Mouse (Mus musculus) urinary bladder, postnatal 25 days (tissue): ENCODE measurements around the gene Mipol1.

ENCODE experiments used
- DNase-seq: peaks from one replicate; pipeline ENCODE4 v3.0.0; 2022; ENCODE audit warnings: low spot score

The Mipol1 gene

GRCm38 (mm10) chr12:57243671-57244495 lies 13.7 kb downstream of the Mipol1 start:
- no peak for DNase-seq

- no peak for DNase-seq
These were observed 28.3 kb downstream of the Mipol1 start for GRCm38 (mm10) chr12:57258572-57258971.

GRCm38 (mm10) chr12:57275456-57275855 lies 45.2 kb downstream of the Mipol1 start:
- DNase-seq = no peak

- no peak for DNase-seq
These were observed 51.2 kb downstream of the Mipol1 start for GRCm38 (mm10) chr12:57281155-57282114.

- no peak for DNase-seq
These were observed 55.3 kb downstream of the Mipol1 start for GRCm38 (mm10) chr12:57285303-57286059.

- no peak for DNase-seq
These were observed 77.1 kb downstream of the Mipol1 start for GRCm38 (mm10) chr12:57307337-57307736.

GRCm38 (mm10) chr12:57307748-57308147 lies 77.5 kb downstream of the Mipol1 start:
- DNase-seq = no peak

- no peak for DNase-seq
These were observed 108.8 kb downstream of the Mipol1 start for GRCm38 (mm10) chr12:57339053-57339452.

- no peak for DNase-seq
These were observed 109.9 kb downstream of the Mipol1 start for GRCm38 (mm10) chr12:57340111-57340510.

- no peak for DNase-seq
These were observed 132.5 kb downstream of the Mipol1 start for GRCm38 (mm10) chr12:57362732-57363131.

GRCm38 (mm10) chr12:57364027-57364426 lies 133.8 kb downstream of the Mipol1 start:
- no peak for DNase-seq

GRCm38 (mm10) chr12:57371790-57372547 lies 141.7 kb downstream of the Mipol1 start:
- no peak for DNase-seq

GRCm38 (mm10) chr12:57382797-57383196 lies 152.6 kb downstream of the Mipol1 start:
- no peak for DNase-seq

GRCm38 (mm10) chr12:57387588-57388292 lies 157.5 kb downstream of the Mipol1 start:
- no peak for DNase-seq

- DNase-seq = no peak
These were observed 169.3 kb downstream of the Mipol1 start for GRCm38 (mm10) chr12:57399547-57399946.

- DNase-seq = no peak
These were observed 170.0 kb downstream of the Mipol1 start for GRCm38 (mm10) chr12:57400186-57400585.

- DNase-seq = no peak
These were observed 170.9 kb downstream of the Mipol1 start for GRCm38 (mm10) chr12:57401126-57401525.

GRCm38 (mm10) chr12:57402360-57402759 lies 172.1 kb downstream of the Mipol1 start:
- DNase-seq = no peak

GRCm38 (mm10) chr12:57409976-57410375 lies 179.7 kb downstream of the Mipol1 start:
- DNase-seq = no peak

- DNase-seq = no peak
These were observed 183.6 kb downstream of the Mipol1 start for GRCm38 (mm10) chr12:57413833-57414232.

GRCm38 (mm10) chr12:57424902-57425301 lies 194.7 kb downstream of the Mipol1 start:
- no peak for DNase-seq
